Mouse (Mus musculus) liver, adult 2 months (tissue): Measurements from ENCODE around the gene Thyn1.

Experiments
- CTCF ChIP-seq: fragments of 200-500 bp; IDR thresholded peaks from 2 replicates; pipeline ENCODE4 v1.5.1; 2011; ENCODE audit warnings: low read depth, low read length, control low read depth
- POLR2A ChIP-seq: fragments of 200-500 bp; IDR thresholded peaks from 2 replicates; pipeline ENCODE4 v1.6.1; 2011; ENCODE audit warnings: low read length, control low read depth; ENCODE audit not compliant: insufficient read depth; ENCODE audit errors: extremely low read depth

DNA sequence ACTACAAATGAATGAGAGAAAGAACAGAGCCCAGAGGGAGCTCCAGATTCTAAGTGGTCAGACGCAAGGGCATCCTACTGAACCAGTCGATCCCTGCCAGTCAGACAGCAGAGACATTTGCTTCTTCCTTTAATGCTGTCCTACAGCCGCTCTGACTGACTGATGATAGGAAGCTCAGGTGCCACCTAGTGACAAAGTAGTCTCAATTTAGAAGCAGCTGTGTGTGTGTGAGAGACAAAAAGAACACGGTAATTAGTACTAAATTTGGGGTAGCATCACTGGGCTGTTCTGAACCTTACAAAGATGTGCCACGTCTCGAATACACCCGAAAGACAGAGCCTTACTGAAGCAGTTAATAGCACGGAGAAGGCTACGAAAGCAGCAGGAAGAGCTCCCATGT lies 21.8 kb upstream of the Thyn1 start:
- TF ChIP-seq POLR2A = no peak
- no peak for TF ChIP-seq CTCF
